Mouse (Mus musculus): ENCODE measurements at regions not wholly inside any gene's neighbourhood (a gene's known extent, or its start where the extent isn't known, plus 50 kb on each side); places are given as distances from the start of the nearest gene placed in this dataset.
"Not testable (repeated sequence)": the region's sequence is repeated elsewhere in the genome, so short reads cannot be mapped to it uniquely, and the experiment has no call there.

DNA sequence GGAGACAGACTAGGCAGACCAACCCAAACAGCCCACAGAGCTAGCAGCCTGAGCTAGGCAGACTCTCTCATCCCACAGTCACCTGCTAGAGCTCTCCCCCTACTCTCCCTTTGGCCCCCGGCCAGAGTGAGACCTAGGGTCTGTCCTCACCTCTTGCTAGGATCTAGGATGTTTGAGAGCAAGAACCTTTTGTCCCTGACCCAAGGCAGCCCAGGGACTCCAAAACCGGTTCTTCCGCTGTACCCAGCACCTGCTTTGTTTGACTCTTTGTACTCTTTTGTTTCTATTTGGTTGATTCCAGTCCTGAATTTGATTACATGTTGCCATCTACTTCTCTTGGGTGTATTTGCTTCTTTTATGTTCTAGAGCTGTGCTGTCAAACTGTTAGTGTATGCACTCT lies 75.3 kb downstream of the H60c start:
- no peak overlapping the region for H3K4me2 ChIP-seq
- no peaks in the 10 kb centered on the region for H3K36me3 ChIP-seq
- no peak overlapping the region for H3K4me3 ChIP-seq (replicated peaks)
- H3K9me3 ChIP-seq = no peaks in the 10 kb centered on the region
- no peaks in the 10 kb centered on the region for H3K4me1 ChIP-seq (replicated peaks)
- no peak overlapping the region for H3K27ac ChIP-seq
- 65% methylated on average over 3 of the region's 3 CpGs for WGBS
- ATAC-seq (ENCODE audit: insufficient number of reproducible peaks, insufficient read depth, low FRiP score, low TSS enrichment, low read depth) = no peak
- H3K27me3 ChIP-seq = no peaks in the 10 kb centered on the region
- H3K9ac ChIP-seq (replicated peaks) = no peak overlapping the region

DNA sequence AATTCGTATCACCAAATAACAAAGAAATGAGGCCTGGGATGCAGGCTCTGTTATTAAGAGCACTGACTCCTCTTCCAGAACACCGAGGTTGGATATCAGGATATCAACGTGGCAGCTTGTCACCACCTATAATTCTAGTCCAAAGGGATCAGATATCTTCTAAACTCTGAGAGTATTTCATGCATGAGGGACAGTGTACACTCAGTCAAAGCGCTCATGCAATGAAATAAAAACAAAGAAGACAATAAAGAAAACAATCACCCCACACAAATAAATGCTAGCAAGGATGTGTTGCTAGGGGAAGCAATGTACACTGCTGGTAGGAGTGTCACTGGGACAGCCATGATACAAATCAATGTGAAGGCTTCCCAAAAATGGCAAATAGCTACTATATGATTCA lies 79.2 kb downstream of the H60c start:
- no peak overlapping the region for H3K9ac ChIP-seq (replicated peaks)
- no peak for ATAC-seq (ENCODE audit: insufficient number of reproducible peaks, insufficient read depth, low FRiP score, low TSS enrichment, low read depth)
- no peaks in the 10 kb centered on the region for H3K27me3 ChIP-seq
- no peaks in the 10 kb centered on the region for H3K36me3 ChIP-seq
- H3K4me3 ChIP-seq (replicated peaks) = no peak overlapping the region
- H3K27ac ChIP-seq = no peak overlapping the region
- no peaks in the 10 kb centered on the region for H3K9me3 ChIP-seq
- 82% methylated on average over 4 of the region's 4 CpGs for WGBS
- H3K4me2 ChIP-seq = no peak overlapping the region
- no peaks in the 10 kb centered on the region for H3K4me1 ChIP-seq (replicated peaks)

GRCm38 (mm10) chr10:3180103-3180502 lies 87.5 kb downstream of the H60c start:
- Histone ChIP-seq H3K9ac (replicated peaks) (no peak overlapping the region), H3K36me3 (no peaks in the 10 kb centered on the region), H3K4me2 (no peak overlapping the region), H3K9me3 (no peaks in the 10 kb centered on the region; the same call in 1 of the 2 replicates), H3K4me3 (replicated peaks) (no peak overlapping the region), H3K27me3 (no peaks in the 10 kb centered on the region), H3K4me1 (replicated peaks) (no peaks in the 10 kb centered on the region), H3K27ac (no peak overlapping the region)
- ATAC-seq (ENCODE audit: insufficient number of reproducible peaks, insufficient read depth, low FRiP score, low TSS enrichment, low read depth) = no peak

DNA sequence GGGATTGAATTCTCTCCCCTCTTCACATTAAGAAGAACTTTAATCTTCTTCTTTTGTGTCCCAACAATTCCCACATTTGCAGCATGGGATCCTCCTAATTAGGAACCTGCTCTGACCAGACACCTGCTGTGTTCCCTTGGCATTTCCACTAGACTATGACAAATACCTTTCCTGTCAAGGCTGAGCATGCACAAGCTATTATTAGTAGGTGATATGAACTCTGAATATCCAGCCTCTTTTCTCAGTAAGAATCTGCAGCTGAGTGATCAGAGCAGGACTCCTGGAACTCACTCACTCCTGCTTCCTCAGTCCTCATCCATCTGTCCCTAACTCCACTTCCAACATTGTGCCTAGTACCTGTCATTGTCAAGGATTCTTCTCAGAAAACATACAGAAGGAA lies 94.0 kb downstream of the H60c start:
- Histone ChIP-seq H3K4me3 (replicated peaks) (no peak overlapping the region), H3K27ac (no peak overlapping the region), H3K9ac (replicated peaks) (no peak overlapping the region), H3K4me1 (replicated peaks) (no peaks in the 10 kb centered on the region), H3K27me3 (no peaks in the 10 kb centered on the region), H3K36me3 (no peaks in the 10 kb centered on the region), H3K9me3 (peaks cover 21% of the 10 kb centered on the region), H3K4me2 (no peak overlapping the region)
- ATAC-seq (ENCODE audit: insufficient number of reproducible peaks, insufficient read depth, low FRiP score, low TSS enrichment, low read depth) = no peak

GRCm38 (mm10) chr10:3172927-3173326 lies 94.6 kb downstream of the H60c start:
- ATAC-seq (ENCODE audit: insufficient number of reproducible peaks, insufficient read depth, low FRiP score, low TSS enrichment, low read depth); H3K4me1 ChIP-seq (replicated peaks); H3K36me3 ChIP-seq; H3K27me3 ChIP-seq; H3K9ac ChIP-seq (replicated peaks); H3K27ac ChIP-seq; H3K4me2 ChIP-seq; H3K4me3 ChIP-seq (replicated peaks): not testable (repeated sequence)
- 80% methylated on average over 4 of the region's 4 CpGs for WGBS
- H3K9me3 ChIP-seq = peaks cover 21% of the 10 kb centered on the region

- H3K36me3 ChIP-seq = no peaks in the 10 kb centered on the region
- no peak overlapping the region for H3K4me3 ChIP-seq (replicated peaks)
- no peak overlapping the region for H3K9ac ChIP-seq (replicated peaks)
- H3K9me3 ChIP-seq = peaks cover 21% of the 10 kb centered on the region
- no peak overlapping the region for H3K4me2 ChIP-seq
- no peak for ATAC-seq (ENCODE audit: insufficient number of reproducible peaks, insufficient read depth, low FRiP score, low TSS enrichment, low read depth)
- 80% methylated on average over 1 of the region's 1 CpGs for WGBS
- H3K27ac ChIP-seq = no peak overlapping the region
- no peaks in the 10 kb centered on the region for H3K4me1 ChIP-seq (replicated peaks)
- H3K27me3 ChIP-seq = no peaks in the 10 kb centered on the region
Observed at GRCm38 (mm10) chr10:3172257-3172656, 95.3 kb downstream of the H60c start.

GRCm38 (mm10) chr10:3171366-3171765 lies 96.2 kb downstream of the H60c start:
- WGBS = 91% methylated on average over 5 of the region's 5 CpGs
- Histone ChIP-seq H3K27ac (no peak overlapping the region), H3K4me1 (replicated peaks) (no peaks in the 10 kb centered on the region), H3K9me3 (peaks cover 21% of the 10 kb centered on the region), H3K9ac (replicated peaks) (no peak overlapping the region), H3K4me2 (no peak overlapping the region), H3K4me3 (replicated peaks) (no peak overlapping the region), H3K27me3 (no peaks in the 10 kb centered on the region), H3K36me3 (no peaks in the 10 kb centered on the region)
- no peak for ATAC-seq (ENCODE audit: insufficient number of reproducible peaks, insufficient read depth, low FRiP score, low TSS enrichment, low read depth)

GRCm38 (mm10) chr10:3155542-3155941 lies 112.0 kb downstream of the H60c start:
- H3K27ac ChIP-seq = no peak overlapping the region
- H3K9ac ChIP-seq (replicated peaks) = no peak overlapping the region
- no peaks in the 10 kb centered on the region for H3K4me1 ChIP-seq (replicated peaks)
- 91% methylated on average over 4 of the region's 4 CpGs for WGBS
- ATAC-seq (ENCODE audit: insufficient number of reproducible peaks, insufficient read depth, low FRiP score, low TSS enrichment, low read depth) = no peak
- H3K27me3 ChIP-seq = no peaks in the 10 kb centered on the region
- no peaks in the 10 kb centered on the region for H3K36me3 ChIP-seq
- H3K9me3 ChIP-seq = peaks cover 28% of the 10 kb centered on the region; the same call in 1 of the 2 replicates
- H3K4me2 ChIP-seq = no peak overlapping the region
- H3K4me3 ChIP-seq (replicated peaks) = no peak overlapping the region

DNA sequence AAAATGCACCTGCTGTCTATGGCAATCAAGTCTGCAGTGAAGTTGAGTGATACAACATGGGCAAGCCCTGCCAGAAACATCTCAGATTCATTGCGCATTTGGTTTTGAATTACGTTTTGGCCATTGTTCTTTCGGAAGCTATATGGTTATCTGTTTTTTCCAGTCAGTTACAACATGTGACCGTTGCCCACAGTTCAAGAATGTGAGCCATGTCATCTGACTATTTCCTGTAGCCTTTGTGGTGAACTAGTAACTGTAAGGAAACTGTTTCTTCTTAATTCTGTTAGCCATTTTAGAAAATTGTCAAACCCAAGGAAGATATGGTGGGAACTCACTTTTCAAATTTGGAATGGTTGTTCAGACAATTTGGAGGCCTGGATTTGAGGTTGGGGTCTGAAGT lies 119.4 kb downstream of the H60c start:
- WGBS = 88% methylated on average over 4 of the region's 4 CpGs
- Histone ChIP-seq H3K4me2 (no peak overlapping the region), H3K9me3 (peaks cover 31% of the 10 kb centered on the region), H3K4me1 (replicated peaks) (no peaks in the 10 kb centered on the region), H3K27me3 (no peaks in the 10 kb centered on the region), H3K9ac (replicated peaks) (no peak overlapping the region), H3K36me3 (no peaks in the 10 kb centered on the region), H3K27ac (no peak overlapping the region), H3K4me3 (replicated peaks) (no peak overlapping the region)
- ATAC-seq (ENCODE audit: insufficient number of reproducible peaks, insufficient read depth, low FRiP score, low TSS enrichment, low read depth) = no peak

DNA sequence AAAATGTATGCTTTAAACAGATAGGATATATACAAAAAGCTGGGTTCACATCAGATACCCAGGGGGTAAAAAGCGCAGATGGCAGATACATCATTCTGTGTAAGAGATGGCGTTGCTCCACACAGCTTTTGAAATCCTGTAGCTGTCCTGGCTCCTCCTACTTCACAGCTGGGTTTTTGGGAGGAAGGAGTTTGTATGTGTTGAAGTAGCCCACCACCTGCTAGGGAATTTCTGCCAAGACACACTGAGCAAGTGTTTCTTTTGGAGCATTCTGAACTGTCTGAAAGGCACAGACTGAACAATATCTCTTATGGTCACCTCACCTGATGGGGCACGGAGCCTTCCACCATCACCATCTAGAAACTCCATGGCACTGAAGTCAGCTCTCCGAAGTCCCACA lies 128.3 kb downstream of the H60c start:
- H3K27ac ChIP-seq = no peak overlapping the region
- H3K27me3 ChIP-seq = no peaks in the 10 kb centered on the region
- no peak overlapping the region for H3K4me3 ChIP-seq (replicated peaks)
- H3K9ac ChIP-seq (replicated peaks) = no peak overlapping the region
- no peaks in the 10 kb centered on the region for H3K36me3 ChIP-seq
- no peaks in the 10 kb centered on the region for H3K4me1 ChIP-seq (replicated peaks)
- no peak overlapping the region for H3K4me2 ChIP-seq
- peaks cover 25% of the 10 kb centered on the region; the same call in 1 of the 2 replicates for H3K9me3 ChIP-seq
- no peak for ATAC-seq (ENCODE audit: insufficient number of reproducible peaks, insufficient read depth, low FRiP score, low TSS enrichment, low read depth)
- WGBS = 86% methylated on average over 4 of the region's 4 CpGs

- Histone ChIP-seq H3K27me3 (no peaks in the 10 kb centered on the region), H3K4me3 (replicated peaks) (no peak overlapping the region), H3K27ac (no peak overlapping the region), H3K4me1 (replicated peaks) (no peaks in the 10 kb centered on the region), H3K4me2 (no peak overlapping the region), H3K9me3 (peaks cover 75% of the 10 kb centered on the region), H3K9ac (replicated peaks) (no peak overlapping the region), H3K36me3 (no peaks in the 10 kb centered on the region)
- no peak for ATAC-seq (ENCODE audit: insufficient number of reproducible peaks, insufficient read depth, low FRiP score, low TSS enrichment, low read depth)
- WGBS = 85% methylated on average over 1 of the region's 1 CpGs
Observed at GRCm38 (mm10) chr10:3127491-3127890, 140.1 kb downstream of the H60c start.

- peaks cover 81% of the 10 kb centered on the region for H3K9me3 ChIP-seq
- 91% methylated on average over 3 of the region's 3 CpGs for WGBS
Observed at GRCm38 (mm10) chr10:3117451-3118070, 150.0 kb downstream of the H60c start.

More at GRCm38 (mm10) chr10:3117451-3118070, 150.0 kb downstream of the H60c start:
- Histone ChIP-seq H3K36me3 (0 out of 2 replicates have a peak, but pooled peaks cover 3% of the 10 kb centered on the region), H3K4me2 (no peak overlapping the region), H3K9ac (replicated peaks) (no peak overlapping the region), H3K27ac (no peak overlapping the region), H3K4me3 (replicated peaks) (no peak overlapping the region), H3K4me1 (replicated peaks) (no peaks in the 10 kb centered on the region), H3K27me3 (no peaks in the 10 kb centered on the region)
- ATAC-seq (ENCODE audit: insufficient number of reproducible peaks, insufficient read depth, low FRiP score, low TSS enrichment, low read depth) = no peak
